Mouse (Mus musculus) adrenal gland, postnatal 4 days (tissue): ENCODE data around the gene Btg1. TPM values are rescaled to one million over a fixed set of nuclear protein-coding genes. Genes with fewer than 3 reads are reported as not detected.
A peak's percentile ranks its signal among the peaks of the same experiment; 100 is the strongest.

Source experiments
- DNase-seq, 2 experiments: peaks; one replicate each; pipeline ENCODE4 v3.0.0; 2021 to 2022; ENCODE audit warnings: low spot score in 2 of 2, mixed read lengths in 2 of 2
- long read RNA-seq, 2 experiments: library from polyadenylated mRNA; stranded (forward); transcript quantifications; one replicate each; pipeline ENCODE4 v2.0.0; 2021
- total RNA-seq, 2 experiments: library from RNA; stranded (reverse); gene quantifications; 2 replicates each; pipeline ENCODE4 v1.2.3; 2021

Gene Btg1
- total RNA-seq = 100 to 1,000 TPM; 121 to 124 TPM
- long read RNA-seq, experiment 1, full-length matches to known transcripts = 89 of 110 reads
- long read RNA-seq, experiment 1, partial matches to known transcripts = 1 of 110 reads
- long read RNA-seq, experiment 1, other reads (novel, unspliced or antisense) = 20 of 110 reads
- long read RNA-seq, experiment 2, full-length matches to known transcripts = 107 of 123 reads
- long read RNA-seq, experiment 2, partial matches to known transcripts = 0 of 123 reads
- long read RNA-seq, experiment 2, other reads (novel, unspliced or antisense) = 16 of 123 reads

DNA sequence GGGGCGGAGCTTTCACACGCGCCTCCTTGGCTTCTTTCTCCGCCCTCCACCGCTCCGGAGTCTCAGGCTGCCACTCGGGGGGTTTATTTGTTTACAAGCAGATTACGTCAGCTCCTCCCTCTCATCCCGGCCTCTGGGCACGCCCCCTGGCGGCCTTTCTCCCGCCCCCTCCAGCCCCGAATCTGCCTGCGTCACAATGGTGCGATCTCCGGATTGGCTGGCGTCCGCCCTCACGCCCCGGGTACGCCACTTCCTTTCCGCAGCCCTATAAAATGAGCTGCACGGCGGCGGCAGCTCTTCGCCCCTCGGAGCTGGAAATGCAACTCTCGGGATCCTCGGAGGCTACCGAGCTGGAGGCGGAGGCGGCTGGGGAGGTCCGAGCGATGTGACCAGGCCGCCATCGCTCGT lies at the start of gene Btg1:
TSS of gene Btg1 (plus strand) at position 298 of the 408 bp plus-strand sequence.
- peak; percentile 99 to 100 for DNase-seq

DNA sequence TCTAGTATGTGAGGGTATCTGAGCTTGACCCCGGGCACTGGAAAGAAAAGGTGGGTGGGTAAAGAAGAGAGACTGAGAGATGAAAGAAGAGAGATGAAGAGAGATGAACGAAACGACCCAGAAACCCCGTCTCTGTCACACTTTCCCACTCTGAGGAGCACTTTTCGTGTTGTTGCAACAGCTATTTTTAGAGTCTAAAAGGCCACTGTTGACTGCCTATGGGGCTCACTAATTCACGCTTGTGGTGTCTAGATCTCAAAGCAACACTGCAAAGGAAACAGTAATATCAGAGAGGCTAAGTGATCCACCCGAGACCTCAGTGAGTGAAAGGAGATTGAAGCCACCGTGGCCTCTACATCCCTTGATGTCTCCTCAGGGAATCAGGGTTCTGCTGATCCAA lies 47.3 kb upstream of the Btg1 start:
- no peak for DNase-seq

DNA sequence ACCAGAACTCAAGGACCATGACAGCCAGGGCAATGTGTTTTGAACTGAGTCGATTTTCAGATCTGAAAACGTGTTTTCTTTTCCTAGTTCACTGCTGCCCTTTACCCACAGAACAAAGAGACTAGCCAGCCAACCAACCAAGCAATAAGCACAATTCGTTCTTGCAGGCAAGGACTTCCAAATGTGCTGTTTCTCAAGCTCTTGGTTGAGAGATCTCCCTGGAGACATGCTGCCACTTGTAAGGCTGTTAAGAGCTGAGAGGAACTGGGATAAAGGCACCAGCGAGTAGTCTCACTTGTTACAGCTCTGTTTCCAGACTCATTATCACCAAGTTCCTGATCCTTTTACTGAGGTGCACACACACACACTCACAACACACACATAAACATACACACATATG lies 45.6 kb upstream of the Btg1 start:
- no peak for DNase-seq

GRCm38 (mm10) chr10:96574786-96575185 lies 42.0 kb upstream of the Btg1 start:
- no peak for DNase-seq

DNA sequence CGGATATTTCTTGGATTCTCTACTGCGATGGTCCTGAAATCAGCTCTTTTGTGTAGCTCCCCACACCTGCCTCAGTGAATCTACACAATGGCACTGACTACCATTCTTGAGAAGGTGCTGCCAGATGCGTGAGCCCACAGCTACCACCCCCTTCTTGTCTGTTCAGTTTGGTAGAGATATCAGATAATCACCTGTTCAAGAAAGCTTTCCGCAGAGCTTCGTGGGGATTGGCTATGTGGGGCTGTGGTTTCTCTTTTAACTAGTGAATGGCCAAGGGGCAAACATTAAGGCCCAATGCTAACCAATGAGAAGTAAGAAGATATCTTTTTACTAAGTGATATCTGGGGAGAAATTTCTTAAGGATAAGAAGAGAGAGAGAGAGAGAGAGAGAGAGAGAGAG lies 41.5 kb upstream of the Btg1 start:
- no peak for DNase-seq

DNA sequence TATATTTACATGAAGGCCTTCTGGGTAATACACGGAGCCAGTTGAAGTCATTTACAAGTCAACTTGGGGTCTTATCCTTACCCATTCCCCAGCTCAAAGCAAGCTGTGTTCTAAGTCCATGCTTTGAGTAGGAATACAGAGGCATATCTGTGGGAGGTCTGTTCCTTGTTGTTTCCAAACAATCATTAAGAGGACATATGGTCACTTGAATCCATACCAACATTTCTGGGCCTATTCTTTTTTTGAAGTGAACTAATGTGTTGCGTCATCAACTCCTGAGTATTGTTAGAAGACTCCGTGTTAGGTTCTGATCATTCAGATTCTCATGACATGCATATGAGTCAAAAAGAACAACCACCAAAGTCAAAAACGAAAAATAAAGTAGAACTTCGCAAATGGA lies 37.9 kb upstream of the Btg1 start:
- DNase-seq = no peak

DNA sequence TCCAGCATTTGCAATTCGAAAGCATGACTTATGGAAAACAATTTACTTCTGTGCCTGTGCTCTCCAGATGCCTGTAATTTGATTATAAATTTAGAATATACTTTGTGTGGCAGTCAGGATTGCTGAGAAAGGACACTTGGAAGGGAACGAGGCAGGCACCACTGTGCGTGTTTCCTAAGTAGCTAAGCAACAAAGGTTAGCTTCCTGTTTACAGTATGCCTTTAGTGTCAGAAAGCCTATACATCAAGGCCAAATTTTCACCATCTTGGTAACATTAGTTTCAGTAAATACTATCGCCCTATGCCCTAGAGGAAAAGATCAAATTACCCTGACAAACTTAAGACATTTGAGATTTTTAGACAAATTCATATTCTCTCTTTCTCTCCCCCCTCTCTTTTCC lies 37.4 kb upstream of the Btg1 start:
- DNase-seq = no peak

DNA sequence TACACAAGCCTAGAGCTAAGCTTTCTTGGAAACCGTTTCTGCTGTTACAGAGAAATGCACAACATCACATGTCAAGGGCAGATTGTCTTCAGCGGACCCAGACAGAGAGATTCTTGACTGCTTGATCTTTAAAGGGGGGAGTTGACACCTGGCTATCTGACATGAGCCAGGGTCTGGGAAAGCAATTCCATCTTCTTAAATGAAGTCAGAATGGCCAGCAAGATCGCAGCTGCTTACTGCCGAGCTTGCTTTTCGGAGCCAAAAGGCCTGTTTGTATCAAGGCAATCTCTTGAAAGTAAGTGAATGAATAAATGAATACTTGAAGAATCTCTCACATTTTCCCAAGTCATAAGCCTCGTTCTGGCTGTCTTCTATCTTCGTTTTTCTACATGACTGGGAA lies 36.6 kb upstream of the Btg1 start:
- no peak for DNase-seq

- no peak for DNase-seq
These were observed 35.6 kb upstream of the Btg1 start for GRCm38 (mm10) chr10:96581232-96581631.

DNA sequence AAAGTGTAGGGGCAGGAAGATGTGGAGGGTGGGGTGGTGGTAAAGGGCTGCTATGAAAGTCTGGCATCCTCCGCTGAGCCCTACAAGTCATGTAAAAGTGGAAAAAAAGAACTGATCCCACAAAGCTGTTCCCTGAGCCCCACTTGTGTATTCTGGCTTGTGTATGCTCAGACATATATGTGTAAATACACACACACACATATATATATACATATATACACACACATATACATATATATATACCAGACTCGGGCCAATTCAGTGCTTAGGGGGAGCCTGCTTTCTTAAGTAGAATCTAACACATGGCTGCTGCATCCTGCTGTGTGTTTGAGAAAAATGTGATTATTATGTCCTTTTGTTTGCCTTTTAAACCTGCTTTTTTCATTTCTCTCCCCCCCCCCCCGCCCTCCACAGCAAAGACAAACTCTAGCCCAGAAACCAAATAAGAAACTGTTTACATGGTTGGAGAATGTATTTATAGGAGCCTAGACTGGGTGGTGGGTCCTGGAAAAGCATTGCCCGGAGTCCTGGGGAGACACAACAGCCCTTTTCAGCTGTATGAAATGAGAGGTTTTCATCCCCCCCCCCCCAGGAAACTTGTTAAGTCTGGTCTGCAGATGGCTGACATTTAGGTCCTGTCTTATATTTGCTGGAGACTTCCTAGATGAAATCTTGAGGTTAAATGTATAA lies 30.5 kb upstream of the Btg1 start:
- DNase-seq = no peak

DNA sequence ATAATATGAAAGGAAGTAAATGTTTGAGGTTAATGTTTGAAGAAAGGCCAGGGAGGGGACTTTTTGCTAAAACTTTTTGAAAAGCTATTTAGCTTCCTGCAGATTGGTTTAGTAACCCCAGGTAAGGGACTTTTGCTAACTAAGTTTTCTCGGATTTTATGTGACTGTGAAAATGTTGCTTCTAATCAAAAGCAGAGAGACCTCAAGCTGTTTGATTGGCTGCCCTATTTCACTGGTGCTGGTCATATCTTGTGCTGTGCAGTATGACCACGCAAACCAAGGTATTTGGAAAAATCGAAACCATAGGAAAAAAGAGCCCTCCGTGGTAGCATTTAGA lies 30.0 kb upstream of the Btg1 start:
- no peak for DNase-seq

- no peak for DNase-seq
These were observed 28.6 kb upstream of the Btg1 start for GRCm38 (mm10) chr10:96588233-96588632.

DNA sequence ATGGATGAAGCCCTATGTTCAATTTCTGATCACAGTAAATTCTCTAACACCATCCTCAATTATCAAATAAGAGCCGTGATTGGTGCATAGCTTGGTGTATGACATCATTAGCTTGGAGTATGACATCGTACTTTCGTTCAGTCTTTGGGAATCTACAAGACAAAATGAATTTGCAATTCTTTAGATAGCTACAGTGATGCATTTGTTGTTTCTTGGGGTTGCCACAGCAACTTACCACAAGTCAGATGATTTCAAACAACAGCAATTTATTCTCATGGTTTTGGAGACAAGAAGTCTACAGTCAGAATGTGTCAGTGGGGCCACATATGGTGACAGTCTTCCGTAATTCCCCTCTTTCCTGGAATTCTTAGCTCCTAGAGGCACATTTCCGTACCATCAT lies 27.0 kb upstream of the Btg1 start:
- no peak for DNase-seq

DNA sequence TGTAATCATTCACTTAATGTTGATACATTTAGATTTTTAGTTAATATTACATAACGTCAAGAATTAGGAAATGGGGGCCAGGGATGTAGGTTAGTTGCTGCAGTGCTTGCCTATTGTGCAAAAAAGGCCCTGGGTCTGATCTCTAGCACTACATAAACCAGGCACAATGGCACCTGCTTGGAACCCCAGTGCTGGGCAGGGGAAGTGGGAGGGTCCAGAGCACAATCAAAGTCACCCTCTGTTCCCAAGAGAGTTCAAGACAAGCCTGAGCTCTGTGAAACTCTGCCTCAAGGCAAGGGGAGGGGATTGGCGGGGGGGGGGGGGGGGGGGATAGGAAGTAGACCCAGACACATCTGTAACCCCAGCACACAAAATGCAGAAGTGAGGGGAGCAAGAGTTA lies 24.7 kb upstream of the Btg1 start:
- no peak for DNase-seq

DNA sequence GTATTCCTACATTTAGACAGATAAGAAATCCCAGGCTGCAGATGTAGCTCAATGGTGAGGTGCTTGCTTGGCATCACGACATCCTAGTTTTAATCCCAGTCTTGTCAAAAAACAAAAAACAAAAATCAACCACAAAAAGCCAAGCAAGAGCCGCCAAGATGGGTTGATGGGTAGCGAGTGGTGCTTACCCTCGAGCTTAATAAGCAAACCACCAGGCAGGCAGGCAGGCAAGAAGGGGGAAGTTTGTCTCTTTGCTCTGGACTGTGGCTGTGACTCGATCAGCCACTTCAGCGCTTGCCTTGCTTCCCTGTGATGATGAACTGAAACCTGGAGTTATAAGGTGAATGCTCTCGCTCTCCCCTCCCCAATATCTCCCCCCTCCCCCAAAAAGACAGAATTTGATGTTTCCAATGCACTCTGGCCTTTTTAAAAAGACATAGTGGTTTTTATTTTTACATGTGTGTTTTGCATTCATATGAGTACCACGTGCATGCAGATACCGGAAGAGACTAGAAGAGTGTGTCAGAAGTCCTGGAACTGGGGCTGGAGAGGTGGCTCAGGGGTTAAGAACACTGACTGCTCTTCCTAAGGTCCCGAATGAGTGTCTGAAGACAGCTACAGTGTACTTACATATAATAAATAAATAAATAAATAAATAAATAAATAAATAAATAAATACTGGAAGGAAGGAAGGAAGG lies 21.2 kb upstream of the Btg1 start:
- no peak for DNase-seq

DNA sequence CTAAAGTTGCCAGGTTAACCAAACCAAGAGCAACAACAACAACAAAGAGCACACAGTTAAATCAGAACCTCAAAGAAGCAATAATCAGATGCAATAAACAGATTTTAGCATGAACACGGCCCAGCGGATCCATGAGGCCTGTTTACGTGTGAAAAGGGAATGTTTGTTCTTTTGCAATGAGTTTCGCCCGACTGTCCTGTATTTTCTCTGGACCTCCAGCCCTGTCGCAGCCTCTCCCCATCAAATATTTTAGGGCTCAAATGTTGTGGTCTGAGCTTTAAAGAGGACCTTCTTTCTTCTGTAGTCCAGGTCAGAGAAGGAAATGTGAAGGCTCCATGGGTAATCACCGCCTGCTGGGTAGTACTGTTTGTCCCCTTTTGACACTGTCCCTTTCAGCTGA lies 20.4 kb upstream of the Btg1 start:
- DNase-seq = no peak

DNA sequence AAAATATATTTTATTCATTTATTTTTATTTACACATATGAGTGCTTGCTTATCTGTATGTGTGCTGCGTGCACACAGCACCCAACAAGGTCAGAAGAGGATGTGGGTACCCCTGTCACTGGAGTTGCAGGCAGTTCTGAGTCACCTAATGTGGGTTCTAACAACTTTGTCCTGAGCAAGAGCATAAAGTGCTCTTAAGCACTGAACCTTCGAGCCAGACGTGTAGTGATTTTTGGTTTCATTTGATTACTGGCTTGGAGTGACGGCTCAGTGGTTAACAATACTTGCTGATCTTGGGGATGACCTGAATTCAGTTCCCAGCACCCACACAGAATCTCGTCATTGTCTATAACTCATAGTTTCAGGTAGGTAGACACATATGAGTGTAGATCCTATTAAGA lies 17.2 kb upstream of the Btg1 start:
- DNase-seq = no peak

DNA sequence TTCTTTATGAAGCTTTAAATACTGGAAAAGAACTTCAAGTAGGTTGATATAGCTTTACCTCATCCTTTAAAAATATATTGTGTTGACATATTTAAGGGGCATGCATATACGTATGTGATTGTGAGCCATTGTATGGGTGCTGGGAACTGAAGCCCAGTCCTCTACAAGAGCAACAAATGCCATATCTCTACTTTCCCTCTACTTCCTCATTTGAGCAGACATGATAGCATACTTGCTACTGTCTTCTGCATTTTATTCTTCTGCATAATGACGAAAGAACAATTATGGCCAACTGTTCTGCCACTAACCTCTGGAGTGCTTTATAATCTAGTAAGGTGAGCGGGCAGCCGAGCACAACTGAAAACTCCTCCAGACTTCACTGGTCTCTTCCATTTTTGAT lies 15.1 kb upstream of the Btg1 start:
- DNase-seq = no peak

GRCm38 (mm10) chr10:96602339-96602738 lies 14.5 kb upstream of the Btg1 start:
- DNase-seq = no peak

DNA sequence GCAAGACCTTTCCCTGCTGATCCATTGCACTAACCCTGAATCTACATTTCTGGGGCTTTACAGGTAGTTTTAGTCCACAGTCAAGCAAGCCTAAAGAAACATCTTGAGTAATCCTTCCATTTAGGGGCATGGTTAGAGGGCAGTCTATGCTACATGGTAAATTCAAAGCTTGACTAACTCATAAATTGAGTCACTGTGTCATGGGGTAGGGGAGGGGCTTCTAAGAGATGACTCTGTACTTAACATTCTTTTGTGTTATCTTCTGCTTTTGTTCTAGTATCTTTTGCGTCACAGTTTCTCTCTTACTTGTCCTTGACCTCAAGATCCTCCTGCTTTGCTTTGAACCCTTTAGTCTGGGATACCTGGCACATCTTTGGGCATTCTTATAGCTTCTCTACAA lies 11.6 kb upstream of the Btg1 start:
- DNase-seq = no peak

DNA sequence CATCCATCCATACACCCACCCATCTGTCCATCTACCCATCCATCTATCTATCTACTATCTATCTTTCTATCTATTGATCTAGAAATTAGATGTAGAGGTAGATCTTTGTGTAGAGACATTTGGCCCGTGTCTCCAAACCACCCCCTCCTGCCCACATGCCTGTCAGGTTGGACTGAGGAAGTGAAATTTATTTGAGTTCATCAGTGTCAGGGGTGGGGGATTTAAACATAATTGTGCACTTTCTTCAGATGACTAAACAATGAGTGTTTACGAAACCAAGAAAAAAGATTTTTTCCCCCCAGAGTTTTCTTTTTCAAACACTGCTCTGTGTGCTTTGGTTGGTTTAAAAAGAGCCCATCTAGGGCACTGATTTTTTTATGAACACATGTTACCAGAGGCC lies 10.9 kb upstream of the Btg1 start:
- no peak for DNase-seq

DNA sequence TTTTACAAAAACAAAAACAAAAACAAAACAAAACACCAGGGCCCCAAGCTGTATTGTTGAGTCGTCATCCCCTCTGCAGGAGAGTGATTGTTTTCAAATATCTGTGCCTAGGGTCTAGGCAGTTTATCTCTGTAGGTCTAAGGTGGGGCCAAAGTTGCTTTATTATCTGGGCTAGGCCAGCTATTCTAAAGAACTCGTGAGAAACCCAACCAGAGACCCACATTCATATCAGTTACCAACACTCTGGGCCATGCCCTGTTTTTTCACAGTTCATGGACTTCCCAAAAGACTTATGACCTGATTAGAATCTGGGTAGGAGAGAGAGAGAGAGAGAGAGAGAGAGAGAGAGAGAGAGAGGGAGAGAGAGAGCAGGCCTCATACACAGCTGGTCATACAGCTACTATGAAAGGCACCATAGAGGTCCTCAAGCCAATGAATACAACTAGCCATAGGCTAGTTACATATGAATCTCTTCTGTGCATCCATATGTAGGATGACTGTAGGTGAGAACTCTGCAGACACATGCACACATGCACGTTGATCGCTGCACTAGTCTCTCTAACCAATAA lies 9.1 kb upstream of the Btg1 start:
- DNase-seq = no peak
